Mouse (Mus musculus) B cell, adult 67 days (primary cell): ENCODE data around the gene Obscn. TPM values are rescaled to one million over a fixed set of nuclear protein-coding genes. Genes with fewer than 3 reads are reported as not detected.

Source experiments
- total RNA-seq, 2 experiments: library from RNA; stranded (reverse); gene quantifications; 4 replicates each; pipeline ENCODE4 v1.2.4; 2023

The Obscn gene
- 1 to 10 TPM in 1 of 2 experiments, under 1 TPM in 1; 0.65 to 1.0 TPM for total RNA-seq

DNA sequence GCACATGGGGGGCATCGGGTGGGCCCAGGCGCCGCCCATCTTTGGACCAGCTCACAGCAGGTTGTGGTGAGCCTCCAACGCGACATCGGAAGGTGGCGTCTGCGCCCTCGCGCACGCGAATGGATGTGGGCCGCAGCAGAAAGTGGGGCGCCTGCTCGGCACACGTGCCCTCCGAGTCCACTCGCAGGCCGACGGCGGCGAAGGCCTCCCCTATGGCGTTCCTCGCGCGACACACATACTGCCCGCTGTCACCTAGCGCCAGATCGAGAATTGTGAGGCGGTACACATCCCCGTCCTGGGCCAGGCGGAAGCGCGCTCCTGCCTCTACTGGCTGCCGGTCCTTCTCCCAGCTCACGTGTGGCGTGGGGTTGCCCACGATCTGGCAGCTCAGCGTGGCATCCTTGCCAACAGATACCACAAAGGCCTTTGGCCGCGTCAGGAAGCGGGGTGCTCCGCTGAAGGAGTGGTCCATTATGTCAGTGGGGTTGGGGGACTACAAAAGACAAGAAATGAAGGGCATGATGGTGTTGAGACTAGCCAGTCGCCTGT lies at the start of gene Obscn:
Gene Obscn (minus strand): TSS at position 499 of the 549 bp plus-strand sequence.

DNA sequence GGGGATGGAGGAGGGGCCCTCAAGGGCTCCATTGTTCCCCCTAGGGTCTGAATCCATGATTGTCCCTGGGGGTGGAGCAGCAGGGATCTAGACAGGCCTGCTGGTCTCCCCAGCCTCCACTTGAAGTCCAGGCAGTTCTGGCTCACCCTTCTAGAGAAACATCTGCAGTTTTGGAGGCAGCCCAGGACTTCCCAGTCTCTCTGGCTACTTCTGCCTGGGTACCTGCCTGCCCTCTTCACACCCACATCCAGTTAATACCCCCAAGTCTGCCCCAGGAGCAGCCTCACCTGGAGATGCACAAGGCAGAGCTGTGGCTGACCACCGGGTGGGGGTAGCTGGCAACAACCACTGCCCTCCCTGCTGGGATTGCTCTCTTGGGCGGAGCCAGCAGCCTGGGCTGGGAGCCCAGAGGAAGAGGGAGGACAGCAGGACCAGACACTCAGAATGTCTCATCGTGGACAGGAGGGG lies 46.7 kb upstream of the Obscn start, which contains the start of gene Gjc2:
Gene Gjc2 (minus strand): TSS at position 350 of the 468 bp plus-strand sequence.

DNA sequence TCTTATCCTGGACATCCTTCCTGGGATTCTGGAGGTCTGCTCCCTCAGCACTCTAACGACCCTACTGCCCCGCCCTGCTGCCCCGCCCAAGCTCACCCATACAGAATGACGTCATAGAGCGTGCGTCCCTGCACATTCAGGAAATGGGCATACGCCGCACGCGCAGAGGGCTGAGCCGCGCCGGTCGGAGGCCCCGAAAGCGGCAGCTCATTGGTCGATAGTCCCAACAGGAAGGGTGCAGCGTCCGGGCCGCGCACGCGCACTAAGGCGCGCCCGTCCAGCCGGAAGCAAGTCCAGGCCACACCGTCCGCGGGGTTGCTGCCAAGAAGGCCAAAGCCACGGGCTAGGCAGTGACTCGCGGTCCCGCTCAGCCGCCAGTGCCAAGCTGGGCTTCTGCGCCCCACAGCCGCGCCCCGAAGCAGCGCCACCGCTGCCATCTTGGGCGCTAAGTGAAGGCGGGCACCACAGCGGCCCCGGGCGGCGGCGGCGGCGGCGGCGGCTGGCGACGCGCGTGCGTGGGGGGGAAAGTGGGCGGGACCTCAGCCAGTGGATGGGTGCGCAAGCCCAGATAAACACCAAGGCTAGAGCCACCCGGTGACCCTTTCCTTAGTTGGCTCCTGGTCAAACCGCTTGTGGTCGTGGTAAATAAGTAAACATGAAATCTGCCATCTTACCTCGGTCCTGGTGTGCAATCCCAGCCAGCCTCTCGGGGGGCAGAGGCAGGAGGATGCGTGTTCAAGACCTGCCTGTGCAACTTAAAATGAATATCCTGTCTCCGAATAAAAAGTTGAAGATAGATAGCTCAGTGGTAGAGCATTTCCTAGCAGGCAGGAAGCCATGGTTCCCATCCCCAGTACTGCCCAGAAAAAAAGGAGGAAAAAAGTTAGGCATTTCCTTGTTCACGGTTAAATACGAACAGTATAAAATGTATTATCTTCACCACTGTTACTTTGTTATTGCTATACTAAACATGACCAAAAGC lies 27.3 kb upstream of the Obscn start, which contains the start of gene Iba57:
Gene Iba57 (minus strand): TSS at position 485 of the 982 bp plus-strand sequence.

DNA sequence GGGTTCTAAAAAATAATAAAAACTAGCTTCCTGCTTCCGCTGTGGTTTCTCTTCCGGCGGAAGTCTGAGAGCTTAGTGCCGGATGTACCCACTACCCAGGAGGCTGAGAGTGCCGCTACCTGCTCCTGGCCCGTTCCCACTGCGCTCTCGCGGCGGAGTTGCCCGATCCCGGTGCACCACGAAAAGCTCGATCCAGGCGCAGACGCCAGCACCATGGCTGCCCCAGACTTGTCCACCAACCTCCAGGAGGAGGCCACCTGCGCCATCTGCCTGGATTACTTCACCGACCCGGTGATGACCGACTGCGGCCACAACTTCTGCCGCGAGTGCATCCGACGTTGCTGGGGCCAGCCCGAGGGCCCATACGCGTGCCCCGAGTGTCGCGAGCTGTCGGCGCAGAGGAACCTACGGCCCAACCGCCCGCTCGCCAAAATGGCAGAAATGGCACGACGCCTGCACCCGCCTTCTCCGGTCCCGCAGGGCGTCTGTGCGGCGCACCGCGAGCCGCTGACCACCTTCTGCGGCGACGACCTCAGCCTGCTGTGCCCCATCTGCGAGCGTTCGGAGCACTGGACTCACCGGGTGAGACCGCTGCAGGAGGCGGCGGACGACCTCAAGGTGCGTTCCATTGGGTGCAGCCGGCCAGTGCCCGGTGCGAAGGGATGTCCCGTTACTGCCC lies 158.0 kb downstream of the Obscn start, which contains the start of gene Trim11:
Gene Trim11 (plus strand): TSS at position 67 of the 679 bp plus-strand sequence.

DNA sequence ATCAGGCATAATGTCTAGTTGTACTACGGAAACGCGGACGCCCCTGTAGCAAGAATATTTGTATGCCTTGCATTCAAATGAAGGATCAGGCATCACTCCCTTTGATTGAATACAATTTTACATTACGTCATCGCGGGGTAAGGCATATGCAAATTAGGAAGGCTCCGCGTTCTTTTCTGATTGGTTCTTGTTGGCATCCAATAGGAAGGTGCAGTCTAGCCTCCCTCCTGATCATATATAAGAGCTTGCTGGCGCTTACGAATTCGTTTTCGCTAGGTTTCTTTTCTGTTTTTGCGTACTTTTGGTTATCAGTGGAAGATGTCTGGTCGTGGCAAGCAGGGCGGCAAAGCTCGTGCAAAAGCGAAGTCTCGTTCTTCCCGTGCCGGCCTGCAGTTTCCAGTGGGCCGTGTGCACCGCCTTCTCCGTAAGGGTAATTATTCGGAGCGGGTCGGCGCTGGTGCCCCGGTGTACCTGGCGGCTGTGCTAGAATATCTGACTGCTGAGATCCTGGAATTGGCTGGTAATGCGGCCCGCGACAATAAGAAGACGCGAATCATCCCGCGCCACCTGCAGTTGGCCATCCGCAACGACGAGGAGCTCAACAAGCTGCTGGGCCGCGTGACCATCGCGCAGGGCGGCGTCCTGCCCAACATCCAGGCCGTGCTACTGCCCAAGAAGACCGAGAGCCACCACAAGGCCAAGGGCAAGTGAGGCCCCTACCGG lies 181.6 kb downstream of the Obscn start, which contains the start of the genes Hist3h2a and Trim17:
Gene Hist3h2a (plus strand): TSS at position 266 of the 723 bp plus-strand sequence.
Gene Trim17 (plus strand): TSS at position 266 of the 723 bp plus-strand sequence.

DNA sequence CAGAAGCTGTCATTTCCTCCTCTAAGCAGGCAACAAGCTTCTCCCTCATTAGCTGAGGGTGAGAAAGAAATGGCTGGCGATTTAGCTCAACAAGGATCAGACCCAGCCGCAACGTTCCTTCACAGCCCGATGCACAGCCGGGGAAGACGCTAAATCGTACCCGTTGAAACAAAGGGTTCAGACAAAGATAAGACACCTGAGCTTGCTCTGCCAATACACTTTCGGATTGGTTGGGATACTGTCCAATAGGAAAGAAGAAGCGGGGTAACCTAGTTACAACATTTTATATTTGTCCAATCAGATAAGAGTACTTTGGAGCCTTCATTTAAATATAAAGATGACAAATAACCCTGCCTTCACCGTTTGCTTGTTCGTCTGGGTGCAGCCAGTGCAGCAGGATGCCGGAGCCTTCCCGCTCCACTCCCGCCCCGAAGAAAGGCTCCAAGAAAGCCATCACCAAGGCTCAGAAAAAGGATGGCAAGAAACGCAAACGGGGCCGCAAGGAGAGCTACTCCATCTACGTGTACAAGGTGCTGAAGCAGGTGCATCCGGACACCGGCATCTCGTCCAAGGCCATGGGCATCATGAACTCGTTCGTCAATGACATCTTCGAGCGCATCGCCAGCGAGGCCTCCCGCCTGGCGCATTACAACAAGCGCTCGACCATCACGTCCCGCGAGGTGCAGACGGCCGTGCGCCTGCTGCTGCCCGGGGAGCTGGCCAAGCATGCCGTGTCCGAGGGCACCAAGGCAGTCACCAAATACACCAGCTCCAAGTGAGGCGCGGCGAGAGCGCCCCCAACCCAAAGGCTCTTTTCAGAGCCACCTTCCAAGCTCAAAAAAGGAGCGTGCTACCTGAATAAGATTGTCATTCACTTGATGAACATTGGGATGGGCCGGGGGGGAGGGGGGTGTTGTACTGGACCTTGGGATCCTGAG lies 187.4 kb downstream of the Obscn start, which contains the start of gene Hist3h2ba:
Gene Hist3h2ba (plus strand): TSS at position 379 of the 938 bp plus-strand sequence.

Other genes starting within 250 kb of the Obscn start
- 10 to 100 TPM; 14.8 to 18.2 TPM for gene Zfp39, start 232.2 kb downstream of the Obscn start, total RNA-seq
- gene Btnl10, start 218.5 kb downstream of the Obscn start, total RNA-seq, result not detected
- gene Rnf187, start 197.5 kb downstream of the Obscn start, total RNA-seq, result 100 to 1,000 TPM; 126 to 142 TPM
- gene Hist3h2ba, start 187.5 kb downstream of the Obscn start, total RNA-seq, result 10 to 100 TPM; 15.2 to 21.8 TPM
- gene Hist3h2a, start 181.7 kb downstream of the Obscn start, total RNA-seq, result 10 to 100 TPM; 60.7 to 79.3 TPM
- under 1 TPM; 0.21 to 0.35 TPM for gene Trim17, start 181.7 kb downstream of the Obscn start, total RNA-seq
- 100 to 1,000 TPM; 115 to 117 TPM for gene Trim11, start 158.3 kb downstream of the Obscn start, total RNA-seq
- gene Iba57, start 27.3 kb upstream of the Obscn start, total RNA-seq, result 10 to 100 TPM; 22.4 to 31.7 TPM
- not detected for gene Gjc2, start 46.8 kb upstream of the Obscn start, total RNA-seq
- gene Guk1, start 55.8 kb upstream of the Obscn start, total RNA-seq, result 10 to 100 TPM; 30.7 to 37.2 TPM
- gene Mrpl55, start 66.1 kb upstream of the Obscn start, total RNA-seq, result 10 to 100 TPM; 16.5 to 18.9 TPM
- gene 2310033P09Rik, start 71.9 kb upstream of the Obscn start, total RNA-seq, result 10 to 100 TPM; 29.3 to 32.6 TPM
- 100 to 1,000 TPM; 225 to 239 TPM for gene Arf1, start 91.9 kb upstream of the Obscn start, total RNA-seq
- gene Wnt3a, start 154.3 kb upstream of the Obscn start, total RNA-seq, result not detected
- not detected for gene Wnt9a, start 170.5 kb upstream of the Obscn start, total RNA-seq
- not detected for gene Prss38, start 239.3 kb upstream of the Obscn start, total RNA-seq